Mouse (Mus musculus) liver, embryonic 14.5 days (tissue): ENCODE data around the gene Fmn2.

Source experiments
- CTCF ChIP-seq: IDR thresholded peaks from 2 replicates; pipeline ENCODE4 v1.5.1; 2016; ENCODE audit warnings: antibody characterized with exemption, low read depth, control low read depth
- EP300 ChIP-seq: IDR thresholded peaks from 2 replicates; pipeline ENCODE4 v1.6.1; 2016; ENCODE audit warnings: antibody characterized with exemption, low read depth

GRCm38 (mm10) chr1:174836861-174837260 lies 335.2 kb downstream of the Fmn2 start:
- TF ChIP-seq CTCF (no peak), EP300 (no peak)
